Mouse (Mus musculus): Measurements from ENCODE around the gene 9430007A20Rik.

DNA sequence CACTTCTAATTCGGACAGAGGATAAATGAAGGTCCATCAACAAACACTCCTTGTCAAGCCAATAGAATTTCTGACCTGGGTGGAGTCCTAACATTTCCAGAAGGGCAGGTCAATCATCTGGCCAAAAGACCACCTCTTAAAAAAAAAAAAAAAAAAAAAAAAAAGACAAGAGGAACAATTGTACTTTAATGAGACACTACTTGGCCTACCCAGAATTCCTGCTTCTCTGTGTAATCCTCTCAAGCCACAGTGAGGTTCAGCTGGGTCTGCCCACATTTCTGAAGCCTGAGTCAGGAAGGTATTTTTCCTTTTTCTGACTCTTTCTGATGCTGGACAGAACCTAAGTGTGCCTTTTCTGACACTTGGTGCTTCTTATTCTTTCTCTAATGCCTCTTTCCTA lies 25.1 kb downstream of the 9430007A20Rik start:
- TF ChIP-seq GATA1 (IDR thresholded peaks at IDR 0.05; ENCODE audit: low read length) (no peak), TAL1 (IDR thresholded peaks at IDR 0.05; ENCODE audit: low read length) (no peak)
